10 mouse cellular contexts compared by ENCODE assay signal in the genomic region with DNA sequence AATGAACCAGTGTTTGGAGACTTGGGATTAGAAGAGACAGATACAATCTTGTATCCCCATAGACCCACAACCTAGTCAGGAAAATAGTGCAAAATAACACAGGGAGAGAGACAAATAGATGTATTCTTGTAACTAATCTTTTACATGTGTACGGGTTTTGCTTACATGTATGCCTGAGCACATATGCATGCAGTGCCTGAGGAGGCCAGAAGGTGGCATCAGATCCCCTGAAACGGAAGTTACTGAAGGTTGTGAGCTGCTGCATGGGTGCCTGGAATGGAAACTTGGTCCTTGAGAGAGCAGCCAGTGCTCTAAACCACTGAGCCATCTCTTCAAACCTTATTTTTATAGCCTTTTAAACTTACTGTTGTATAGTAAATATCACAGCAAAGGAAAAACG. TPM values are rescaled to one million over a fixed set of nuclear protein-coding genes. Genes with fewer than 3 reads are reported as not detected.
DNase-seq lines count a peak whose midpoint lies in the region; ATAC-seq and TF ChIP-seq lines count a peak whose summit lies in the region.
"Had no signal": no experiment of that assay in that cellular context is flagged by ENCODE, and none has a peak within 500 bp of the region (broad histone marks: within the 10 kb centered on the region; RNA-seq: fewer than 3 reads in every experiment).

No protein-coding gene starts in this region.

- no peak for TF ChIP-seq POLR2A in testis, adult 2 months (IDR thresholded peaks at IDR 0.05; ENCODE audit: control insufficient read depth, low read depth, low read length)

- H3K4me3 ChIP-seq in hindbrain, embryonic 11.5 days (ENCODE audit: low read depth, low read length) = no peak overlapping the region
- H3K4me3 ChIP-seq in hindbrain, embryonic 13.5 days = no peak overlapping the region
- no peak overlapping the region for H3K4me3 ChIP-seq in testis, adult 2 months (ENCODE audit: control insufficient read depth, low read depth, low read length)
- H3K4me3 ChIP-seq: limb, embryonic 12.5 days had no signal

- no peak overlapping the region for H3K27ac ChIP-seq in hindbrain, embryonic 11.5 days (ENCODE audit: low read depth, low read length)
- no peak overlapping the region for H3K27ac ChIP-seq in hindbrain, embryonic 13.5 days
- H3K27ac ChIP-seq in testis, adult 2 months (ENCODE audit: control insufficient read depth, insufficient read depth, low read depth, low read length) = no peak overlapping the region
- H3K27ac ChIP-seq: limb, embryonic 12.5 days had no signal

- no peak overlapping the region for H3K9ac ChIP-seq in hindbrain, embryonic 11.5 days (ENCODE audit: low read depth, low read length)
- no peak overlapping the region for H3K9ac ChIP-seq in hindbrain, embryonic 13.5 days
- H3K9ac ChIP-seq: limb, embryonic 12.5 days had no signal

- peak; percentile 47 for DNase-seq in hindbrain, embryonic 11.5 days (ENCODE audit: low spot score)
- no peak for DNase-seq in testis, postnatal 14 days (ENCODE audit: low spot score)
- peak; percentile 21 for DNase-seq in forelimb bud, embryonic 11.5 days (ENCODE audit: low read depth, low spot score)
- DNase-seq in thymus, postnatal 4 days = peak; percentile 70
- DNase-seq in gastrocnemius, adult 18-20 months (ENCODE audit: low spot score) = no peak
- DNase-seq in adipocyte (ENCODE audit: low spot score) = no peak

- H3K27me3 ChIP-seq in hindbrain, embryonic 11.5 days (ENCODE audit: control insufficient read depth, insufficient read depth, low read length) = no peaks in the 10 kb centered on the region
- H3K27me3 ChIP-seq in hindbrain, embryonic 13.5 days = no peaks in the 10 kb centered on the region
- H3K27me3 ChIP-seq in testis, adult 2 months (ENCODE audit: control insufficient read depth, insufficient read depth, low read length) = no peaks in the 10 kb centered on the region
- H3K27me3 ChIP-seq: limb, embryonic 12.5 days had no signal

- H3K36me3 ChIP-seq in hindbrain, embryonic 11.5 days (ENCODE audit: control insufficient read depth, insufficient read depth, low read length) = 0 out of 2 replicates have a peak, but pooled peaks cover 2% of the 10 kb centered on the region
- H3K36me3 ChIP-seq in hindbrain, embryonic 13.5 days = peaks cover 72% of the 10 kb centered on the region
- no peaks in the 10 kb centered on the region for H3K36me3 ChIP-seq in testis, adult 2 months (ENCODE audit: control insufficient read depth, insufficient read depth, low read length)

- H3K9me3 ChIP-seq in hindbrain, embryonic 11.5 days (ENCODE audit: control insufficient read depth, low read length) = no peaks in the 10 kb centered on the region
- no peaks in the 10 kb centered on the region for H3K9me3 ChIP-seq in hindbrain, embryonic 13.5 days
- H3K9me3 ChIP-seq: limb, embryonic 12.5 days had no signal

- 82% methylated on average over 3 of the region's 3 CpGs for WGBS in hindbrain, embryonic 11.5 days
- 87% methylated on average over 3 of the region's 3 CpGs for WGBS in hindbrain, embryonic 13.5 days

- H3K4me2 ChIP-seq in hindbrain, embryonic 11.5 days (replicated peaks; ENCODE audit: low read depth, low read length) = no peak overlapping the region
- H3K4me2 ChIP-seq in hindbrain, embryonic 13.5 days = no peak overlapping the region
- H3K4me2 ChIP-seq: limb, embryonic 12.5 days had no signal

- no peak for ATAC-seq in hindbrain, embryonic 11.5 days (ENCODE audit: low FRiP score)
- no peak for ATAC-seq in hindbrain, embryonic 13.5 days (ENCODE audit: low FRiP score)

- no peaks in the 10 kb centered on the region for H3K4me1 ChIP-seq in hindbrain, embryonic 11.5 days (replicated peaks; ENCODE audit: control insufficient read depth, insufficient read depth, low read length)
- no peaks in the 10 kb centered on the region for H3K4me1 ChIP-seq in hindbrain, embryonic 13.5 days (replicated peaks)
- H3K4me1 ChIP-seq in testis, adult 2 months (ENCODE audit: control insufficient read depth, insufficient read depth, low read length) = peaks cover 8% of the 10 kb centered on the region
- H3K4me1 ChIP-seq: limb, embryonic 12.5 days had no signal

- peak; percentile 57; the same call in 1 of the 2 replicates for TF ChIP-seq CTCF in testis, adult 2 months (IDR thresholded peaks at IDR 0.05; ENCODE audit: control insufficient read depth, insufficient read depth, insufficient replicate concordance, low read depth, low read length)

RNA-seq across cellular contexts. Expression of gene Ttl, which starts 12.6 kb away (rescaled TPM):
- polyA plus RNA-seq in hindbrain, embryonic 11.5 days (2014; fragmentation: Nextera tagmentation; extraction: Ambion mirVana) = 17.1 and 18.9 TPM in 2 replicates
- polyA plus RNA-seq in hindbrain, embryonic 13.5 days (2015; fragmentation: Nextera tagmentation; extraction: Ambion mirVana) = 33.0 and 33.8 TPM in 2 replicates
- polyA plus RNA-seq in testis, adult 2 months (2012; rRNA removed) = 0.43 and 0.54 TPM in 2 replicates
- 1 to 10 TPM; 6.1 to 8.6 TPM for total RNA-seq in gastrocnemius, adult 18-20 months (2021)

RNA-seq across cellular contexts. Expression of gene Polr1b, which starts 22.5 kb away (rescaled TPM):
- 16.7 and 19.7 TPM in 2 replicates for polyA plus RNA-seq in hindbrain, embryonic 11.5 days (2014; fragmentation: Nextera tagmentation; extraction: Ambion mirVana)
- polyA plus RNA-seq in hindbrain, embryonic 13.5 days (2015; fragmentation: Nextera tagmentation; extraction: Ambion mirVana) = 15.4 and 19.3 TPM in 2 replicates
- 4.5 and 4.9 TPM in 2 replicates for polyA plus RNA-seq in testis, adult 2 months (2012; rRNA removed)
- 10 to 100 TPM in 1 of 2 experiments, 1 to 10 TPM in 1; 9.9 to 10.3 TPM for total RNA-seq in gastrocnemius, adult 18-20 months (2021)

RNA-seq across cellular contexts. Expression of gene Vinac1, which starts 30.3 kb away (rescaled TPM):
- polyA plus RNA-seq in hindbrain, embryonic 11.5 days (2014; fragmentation: Nextera tagmentation; extraction: Ambion mirVana) = 0.12 and 0.17 TPM in 2 replicates
- 0.67 and 0.77 TPM in 2 replicates for polyA plus RNA-seq in hindbrain, embryonic 13.5 days (2015; fragmentation: Nextera tagmentation; extraction: Ambion mirVana)
- 1.6 and 1.7 TPM in 2 replicates for polyA plus RNA-seq in testis, adult 2 months (2012; rRNA removed)
- total RNA-seq in gastrocnemius, adult 18-20 months (2021) = not detected
- total RNA-seq: heart, adult 18-20 months had no signal

RNA-seq across cellular contexts. Expression of gene Chchd5, which starts 51.2 kb away (rescaled TPM):
- 26.0 and 27.8 TPM in 2 replicates for polyA plus RNA-seq in hindbrain, embryonic 11.5 days (2014; fragmentation: Nextera tagmentation; extraction: Ambion mirVana)
- polyA plus RNA-seq in hindbrain, embryonic 13.5 days (2015; fragmentation: Nextera tagmentation; extraction: Ambion mirVana) = 24.4 and 24.5 TPM in 2 replicates
- 16.7 and 17.2 TPM in 2 replicates for polyA plus RNA-seq in testis, adult 2 months (2012; rRNA removed)
- 10 to 100 TPM in 1 of 2 experiments, 1 to 10 TPM in 1; 7.1 to 12.5 TPM for total RNA-seq in gastrocnemius, adult 18-20 months (2021)

Comparison
In these comparisons a context has a peak if more than half of its experiments do, and no peak if none do; other contexts are left out.
1. DNase-seq: peak in hindbrain, embryonic 11.5 days (single experiment), forelimb bud, embryonic 11.5 days (single experiment) and thymus, postnatal 4 days (single experiment); none in testis, postnatal 14 days (single experiment), gastrocnemius, adult 18-20 months (single experiment) and adipocyte (single experiment).
2. RNA of gene Ttl, which starts 12.6 kb away (polyA plus RNA-seq): 33.0 to 33.8 TPM in hindbrain, embryonic 13.5 days and 17.1 to 18.9 TPM in hindbrain, embryonic 11.5 days; 0.43 to 0.54 TPM in testis, adult 2 months; every median in the first group is over 10 times any median in the second.